In the genomic region with DNA sequence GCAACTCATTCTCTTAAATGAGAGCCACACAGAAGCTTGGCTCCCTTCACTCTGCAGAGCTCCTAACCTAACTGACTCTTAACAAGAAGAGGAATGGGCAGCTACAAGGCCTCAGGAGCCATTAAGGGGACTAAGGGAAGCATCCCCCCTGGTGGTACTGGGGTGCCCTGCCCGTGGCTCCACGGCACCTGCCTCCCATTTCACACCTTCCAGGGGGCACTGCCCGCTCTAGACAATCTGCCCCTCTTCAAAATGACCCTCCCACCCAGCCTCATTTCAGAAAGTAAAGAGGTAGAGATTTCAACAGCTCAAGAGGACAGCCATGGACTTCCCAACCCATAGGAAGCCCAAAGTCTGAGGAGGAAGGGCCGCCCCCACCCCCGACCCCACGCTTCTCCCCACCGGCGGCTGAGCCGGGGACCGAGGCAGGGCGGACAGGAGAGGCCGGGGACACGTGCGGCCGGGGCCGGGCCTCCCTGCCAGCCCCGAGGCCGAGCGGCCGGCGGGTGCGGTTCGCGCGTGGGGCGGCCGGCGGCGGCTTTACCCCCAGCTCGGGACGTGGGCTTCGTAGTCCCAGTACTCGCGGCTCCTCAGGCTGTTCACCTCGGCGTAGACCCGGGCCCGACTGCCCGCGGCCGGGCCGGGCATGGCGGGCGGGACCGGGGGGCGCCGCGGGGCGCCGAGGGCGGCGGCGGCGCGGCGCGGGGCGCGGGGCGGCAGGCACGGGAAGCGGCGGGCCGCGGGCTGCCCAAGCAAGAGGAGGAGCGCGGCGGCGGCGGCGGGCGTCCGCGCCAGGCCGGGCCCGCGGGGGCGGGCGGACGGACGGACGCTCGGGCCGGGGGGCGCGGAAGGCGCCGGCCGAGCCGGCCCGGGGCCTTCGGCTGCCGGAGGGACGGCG, we compare ENCODE assay signal across 8 mouse cellular contexts. TPM values are rescaled to one million over a fixed set of nuclear protein-coding genes. Genes with fewer than 3 reads are reported as not detected.
DNase-seq lines count a peak whose midpoint lies in the region; ATAC-seq lines count a peak whose summit lies in the region.
"Had no signal": no experiment of that assay in that cellular context is flagged by ENCODE, and none has a peak within 500 bp of the region (broad histone marks: within the 10 kb centered on the region; RNA-seq: fewer than 3 reads in every experiment).

No protein-coding gene starts in this region.

- H3K9ac ChIP-seq in heart, embryonic 15.5 days = peak overlapping the region; percentile 97
- H3K9ac ChIP-seq in neural tube, embryonic 13.5 days = peak overlapping the region; percentile 96

- DNase-seq in 3134 (ENCODE audit: extremely low read depth, insufficient read length, low spot score) (peak; percentile 33), 3T3-L1 (ENCODE audit: low read depth, low spot score) (peak; percentile 39), liver (peak; percentile 11)
- DNase-seq in cerebellum, adult 9-10 months = peak; percentile 13

- no peaks in the 10 kb centered on the region for H3K27me3 ChIP-seq in heart, embryonic 15.5 days
- H3K27me3 ChIP-seq in neural tube, embryonic 13.5 days = no peaks in the 10 kb centered on the region

- 0% methylated on average over 44 of the region's 95 CpGs for WGBS in heart, embryonic 15.5 days
- WGBS in neural tube, embryonic 13.5 days = 1% methylated on average over 48 of the region's 95 CpGs

- peak overlapping the region; percentile 58; the same call in 1 of the 2 replicates for H3K27ac ChIP-seq in heart, embryonic 15.5 days
- 0 out of 2 replicates have a peak overlapping the region, but pooled peaks have one; percentile 46 for H3K27ac ChIP-seq in neural tube, embryonic 13.5 days (replicated peaks)

- H3K36me3 ChIP-seq in heart, embryonic 15.5 days = peaks cover 34% of the 10 kb centered on the region
- H3K36me3 ChIP-seq in neural tube, embryonic 13.5 days = peaks cover 25% of the 10 kb centered on the region

- peak overlapping the region; percentile 95 for H3K4me3 ChIP-seq in heart, embryonic 15.5 days
- peak overlapping the region; percentile 98 for H3K4me3 ChIP-seq in neural tube, embryonic 13.5 days

- peak; percentile 64 for ATAC-seq in heart, embryonic 15.5 days (replicated peaks; ENCODE audit: insufficient number of reproducible peaks, insufficient read depth, low FRiP score, low read depth)
- peak; percentile 57 for ATAC-seq in neural tube, embryonic 13.5 days (ENCODE audit: low read depth)
- ATAC-seq in erythroid progenitor cell, adult 5-6 weeks (replicated peaks; ENCODE audit: low FRiP score, poor library complexity, severe bottlenecking) = no peak

- peak overlapping the region; percentile 79 for H3K4me2 ChIP-seq in heart, embryonic 15.5 days
- H3K4me2 ChIP-seq in neural tube, embryonic 13.5 days = peak overlapping the region; percentile 79

- H3K4me1 ChIP-seq in heart, embryonic 15.5 days (replicated peaks) = peaks cover 19% of the 10 kb centered on the region
- H3K4me1 ChIP-seq in neural tube, embryonic 13.5 days (replicated peaks) = peaks cover 20% of the 10 kb centered on the region

- no peaks in the 10 kb centered on the region for H3K9me3 ChIP-seq in heart, embryonic 15.5 days (replicated peaks)
- H3K9me3 ChIP-seq in neural tube, embryonic 13.5 days = no peaks in the 10 kb centered on the region

RNA-seq across cellular contexts. Expression of gene Csnk2a2, which starts 1.8 kb away (rescaled TPM):
- 4.8 and 6.4 TPM in 2 replicates for polyA plus RNA-seq in heart, embryonic 15.5 days (2015; fragmentation: Nextera tagmentation; extraction: Ambion mirVana)
- 8.0 and 8.6 TPM in 2 replicates for polyA plus RNA-seq in neural tube, embryonic 13.5 days (2015; fragmentation: Nextera tagmentation; extraction: Ambion mirVana)
- 22.2 and 69.9 TPM in 2 replicates for total RNA-seq in erythroid progenitor cell, adult 5-6 weeks (2015; ENCODE audit: low replicate concordance)
- 28.4 and 33.0 TPM in 2 replicates for total RNA-seq in erythroid progenitor cell, adult 5-6 weeks (2017; ENCODE audit: low replicate concordance)

RNA-seq across cellular contexts. Expression of gene Ccdc113, which starts 45.8 kb away (rescaled TPM):
- polyA plus RNA-seq in heart, embryonic 15.5 days (2015; fragmentation: Nextera tagmentation; extraction: Ambion mirVana) = 2.4 and 2.9 TPM in 2 replicates
- 0.54 and 1.5 TPM in 2 replicates for polyA plus RNA-seq in neural tube, embryonic 13.5 days (2015; fragmentation: Nextera tagmentation; extraction: Ambion mirVana)
- total RNA-seq in erythroid progenitor cell, adult 5-6 weeks (2015; ENCODE audit: low replicate concordance) = not detected in 2 replicates
- total RNA-seq in erythroid progenitor cell, adult 5-6 weeks (2017; ENCODE audit: low replicate concordance) = 2.7 TPM in 1 of 2 replicates, not detected in the other
- total RNA-seq: heart, postnatal 36 days had no signal

RNA-seq across cellular contexts. Expression of gene Cfap20, which starts 53.4 kb away (rescaled TPM):
- 146 and 147 TPM in 2 replicates for polyA plus RNA-seq in heart, embryonic 15.5 days (2015; fragmentation: Nextera tagmentation; extraction: Ambion mirVana)
- polyA plus RNA-seq in neural tube, embryonic 13.5 days (2015; fragmentation: Nextera tagmentation; extraction: Ambion mirVana) = 124 and 128 TPM in 2 replicates
- 30.2 and 44.3 TPM in 2 replicates for total RNA-seq in erythroid progenitor cell, adult 5-6 weeks (2015; ENCODE audit: low replicate concordance)
- 13.2 and 20.3 TPM in 2 replicates for total RNA-seq in erythroid progenitor cell, adult 5-6 weeks (2017; ENCODE audit: low replicate concordance)
